8 mouse cellular contexts compared by ENCODE assay signal in genomic region chr5:125390906-125391477, GRCm38 (mm10). TPM values are rescaled to one million over a fixed set of nuclear protein-coding genes. Genes with fewer than 3 reads are reported as not detected.
DNase-seq lines count a peak whose midpoint lies in the region; ATAC-seq lines count a peak whose summit lies in the region.

No protein-coding gene starts in this region.

- H3K4me1 ChIP-seq in heart, embryonic 12.5 days (replicated peaks): peaks cover 36% of the 10 kb centered on the region
- H3K4me1 ChIP-seq in midbrain, embryonic 11.5 days (ENCODE audit: control insufficient read depth, insufficient read depth, low read length): peaks cover 37% of the 10 kb centered on the region
- peaks cover 40% of the 10 kb centered on the region for H3K4me1 ChIP-seq in midbrain, embryonic 14.5 days (ENCODE audit: control insufficient read depth, insufficient read depth, low read length)
- H3K4me1 ChIP-seq in intestine, embryonic 16.5 days (ENCODE audit: control insufficient read depth, insufficient read depth, low read length): peaks cover 29% of the 10 kb centered on the region

- no peak overlapping the region for H3K4me2 ChIP-seq in heart, embryonic 12.5 days
- H3K4me2 ChIP-seq in midbrain, embryonic 11.5 days: no peak overlapping the region
- H3K4me2 ChIP-seq in midbrain, embryonic 14.5 days (ENCODE audit: low read length): no peak overlapping the region
- no peak overlapping the region for H3K4me2 ChIP-seq in intestine, embryonic 16.5 days (ENCODE audit: low read depth, low read length)

- no peak for DNase-seq in heart, adult 11 months
- DNase-seq in midbrain, embryonic 11.5 days (ENCODE audit: low spot score, missing footprints): peak; percentile 81
- no peak for DNase-seq in midbrain, embryonic 14.5 days
- peak; percentile 15 for DNase-seq in splenic B cell, adult 2 months (ENCODE audit: low read depth, low spot score)
- DNase-seq in yolk sac, embryonic 10.5 days (ENCODE audit: low spot score): no peak

- H3K9ac ChIP-seq in heart, embryonic 12.5 days: no peak overlapping the region
- H3K9ac ChIP-seq in midbrain, embryonic 11.5 days (ENCODE audit: low read length): no peak overlapping the region
- no peak overlapping the region for H3K9ac ChIP-seq in midbrain, embryonic 14.5 days (replicated peaks; ENCODE audit: low read length)
- H3K9ac ChIP-seq in intestine, embryonic 16.5 days (ENCODE audit: low read depth, low read length): 0 out of 2 replicates have a peak overlapping the region, but pooled peaks have one; percentile 19

- H3K27ac ChIP-seq in heart, embryonic 12.5 days (ENCODE audit: poor library complexity, severe bottlenecking): peak overlapping the region; percentile 100
- no peak overlapping the region for H3K27ac ChIP-seq in midbrain, embryonic 11.5 days (ENCODE audit: low read depth, low read length)
- H3K27ac ChIP-seq in midbrain, embryonic 14.5 days (replicated peaks; ENCODE audit: low read depth, low read length): no peak overlapping the region; the same call in 1 of the 2 replicates
- H3K27ac ChIP-seq in intestine, embryonic 16.5 days (ENCODE audit: low read length): peak overlapping the region; percentile 99

- H3K4me3 ChIP-seq in heart, embryonic 12.5 days: no peak overlapping the region
- H3K4me3 ChIP-seq in midbrain, embryonic 11.5 days (ENCODE audit: low read depth, low read length): no peak overlapping the region
- H3K4me3 ChIP-seq in midbrain, embryonic 14.5 days (replicated peaks; ENCODE audit: low read depth, low read length): no peak overlapping the region
- H3K4me3 ChIP-seq in intestine, embryonic 16.5 days (ENCODE audit: low read length): no peak overlapping the region

- H3K9me3 ChIP-seq in heart, embryonic 12.5 days (replicated peaks): no peaks in the 10 kb centered on the region
- H3K9me3 ChIP-seq in midbrain, embryonic 11.5 days (ENCODE audit: control insufficient read depth, low read length): no peaks in the 10 kb centered on the region
- no peaks in the 10 kb centered on the region for H3K9me3 ChIP-seq in midbrain, embryonic 14.5 days (ENCODE audit: control insufficient read depth, low read length)
- H3K9me3 ChIP-seq in intestine, embryonic 16.5 days (ENCODE audit: control insufficient read depth, low read length): no peaks in the 10 kb centered on the region

- H3K36me3 ChIP-seq in heart, embryonic 12.5 days: peaks cover under 1% of the 10 kb centered on the region
- H3K36me3 ChIP-seq in midbrain, embryonic 11.5 days (ENCODE audit: control insufficient read depth, insufficient read depth, low read length): peaks cover under 1% of the 10 kb centered on the region; the same call in 1 of the 2 replicates
- H3K36me3 ChIP-seq in midbrain, embryonic 14.5 days (ENCODE audit: control insufficient read depth, insufficient read depth, low read length): peaks cover under 1% of the 10 kb centered on the region
- no peaks in the 10 kb centered on the region for H3K36me3 ChIP-seq in intestine, embryonic 16.5 days (ENCODE audit: control insufficient read depth, insufficient read depth, low read length)
- peaks cover 4% of the 10 kb centered on the region; the same call in 1 of the 2 replicates for H3K36me3 ChIP-seq in splenic B cell, adult 2 months (ENCODE audit: control insufficient read depth, insufficient read depth, low read length, poor library complexity, severe bottlenecking)

- 93% methylated on average over 3 of the region's 3 CpGs for WGBS in heart, embryonic 12.5 days
- WGBS in midbrain, embryonic 11.5 days: 92% methylated on average over 3 of the region's 3 CpGs
- WGBS in midbrain, embryonic 14.5 days: 97% methylated on average over 3 of the region's 3 CpGs
- WGBS in intestine, embryonic 16.5 days: 88% methylated on average over 3 of the region's 3 CpGs

- ATAC-seq in heart, embryonic 12.5 days (ENCODE audit: insufficient number of reproducible peaks, low FRiP score): no peak
- ATAC-seq in midbrain, embryonic 11.5 days (ENCODE audit: low FRiP score): no peak
- no peak for ATAC-seq in midbrain, embryonic 14.5 days (ENCODE audit: low FRiP score, low TSS enrichment)
- no peak for ATAC-seq in intestine, embryonic 16.5 days
- ATAC-seq in erythroblast, adult 5-6 weeks (replicated peaks; ENCODE audit: low FRiP score, poor library complexity, severe bottlenecking): no peak

- H3K27me3 ChIP-seq in heart, embryonic 12.5 days (replicated peaks): no peaks in the 10 kb centered on the region
- no peaks in the 10 kb centered on the region for H3K27me3 ChIP-seq in midbrain, embryonic 11.5 days (ENCODE audit: control insufficient read depth, insufficient read depth, low read length)
- H3K27me3 ChIP-seq in midbrain, embryonic 14.5 days (ENCODE audit: control insufficient read depth, insufficient read depth, low read length): no peaks in the 10 kb centered on the region
- no peaks in the 10 kb centered on the region for H3K27me3 ChIP-seq in intestine, embryonic 16.5 days (replicated peaks; ENCODE audit: control insufficient read depth, insufficient read depth, low read length)
- H3K27me3 ChIP-seq in splenic B cell, adult 2 months (ENCODE audit: control insufficient read depth, insufficient read depth, low read length, poor library complexity, severe bottlenecking): no peaks in the 10 kb centered on the region

RNA-seq across cellular contexts. Expression of gene Ubc, which starts 1.0 kb away (rescaled TPM):
- polyA plus RNA-seq in heart, embryonic 12.5 days (2016; fragmentation: Nextera tagmentation; extraction: Ambion mirVana): 840 and 852 TPM in 2 replicates
- 1,030 and 1,101 TPM in 2 replicates for polyA plus RNA-seq in midbrain, embryonic 11.5 days (2014; fragmentation: Nextera tagmentation; extraction: Ambion mirVana)
- 1,251 and 1,332 TPM in 2 replicates for polyA plus RNA-seq in midbrain, embryonic 14.5 days (2014; fragmentation: Nextera tagmentation; extraction: Ambion mirVana)
- 897 and 920 TPM in 2 replicates for polyA plus RNA-seq in intestine, embryonic 16.5 days (2015; fragmentation: Nextera tagmentation; extraction: Ambion mirVana)
- total RNA-seq in erythroblast, adult 5-6 weeks (2015; ENCODE audit: low replicate concordance): 74.2 and 81.7 TPM in 2 replicates
- 106 and 132 TPM in 2 replicates for total RNA-seq in erythroblast, adult 5-6 weeks (2017; ENCODE audit: low replicate concordance)

RNA-seq across cellular contexts. Expression of gene Gm10382, which starts 1.9 kb away (rescaled TPM):
- 0.28 and 0.67 TPM in 2 replicates for polyA plus RNA-seq in heart, embryonic 12.5 days (2016; fragmentation: Nextera tagmentation; extraction: Ambion mirVana)
- polyA plus RNA-seq in midbrain, embryonic 11.5 days (2014; fragmentation: Nextera tagmentation; extraction: Ambion mirVana): 0.12 and 0.29 TPM in 2 replicates
- 0.42 and 0.58 TPM in 2 replicates for polyA plus RNA-seq in midbrain, embryonic 14.5 days (2014; fragmentation: Nextera tagmentation; extraction: Ambion mirVana)
- 0.18 and 0.24 TPM in 2 replicates for polyA plus RNA-seq in intestine, embryonic 16.5 days (2015; fragmentation: Nextera tagmentation; extraction: Ambion mirVana)
- not detected in 2 replicates for total RNA-seq in erythroblast, adult 5-6 weeks (2015; ENCODE audit: low replicate concordance)
- 0.43 TPM in 1 of 2 replicates, not detected in the other for total RNA-seq in erythroblast, adult 5-6 weeks (2017; ENCODE audit: low replicate concordance)

RNA-seq across cellular contexts. Expression of gene Dhx37, which starts 42.9 kb away (rescaled TPM):
- 11.0 and 11.4 TPM in 2 replicates for polyA plus RNA-seq in heart, embryonic 12.5 days (2016; fragmentation: Nextera tagmentation; extraction: Ambion mirVana)
- polyA plus RNA-seq in midbrain, embryonic 11.5 days (2014; fragmentation: Nextera tagmentation; extraction: Ambion mirVana): 9.2 and 9.9 TPM in 2 replicates
- polyA plus RNA-seq in midbrain, embryonic 14.5 days (2014; fragmentation: Nextera tagmentation; extraction: Ambion mirVana): 8.5 and 9.8 TPM in 2 replicates
- polyA plus RNA-seq in intestine, embryonic 16.5 days (2015; fragmentation: Nextera tagmentation; extraction: Ambion mirVana): 8.3 and 10.2 TPM in 2 replicates
- total RNA-seq in erythroblast, adult 5-6 weeks (2015; ENCODE audit: low replicate concordance): 1.2 and 17.8 TPM in 2 replicates
- total RNA-seq in erythroblast, adult 5-6 weeks (2017; ENCODE audit: low replicate concordance): 6.1 and 6.5 TPM in 2 replicates

RNA-seq across cellular contexts. Expression of gene Scarb1, which starts 50.1 kb away (rescaled TPM):
- 74.3 and 75.2 TPM in 2 replicates for polyA plus RNA-seq in heart, embryonic 12.5 days (2016; fragmentation: Nextera tagmentation; extraction: Ambion mirVana)
- polyA plus RNA-seq in midbrain, embryonic 11.5 days (2014; fragmentation: Nextera tagmentation; extraction: Ambion mirVana): 26.0 and 26.5 TPM in 2 replicates
- polyA plus RNA-seq in midbrain, embryonic 14.5 days (2014; fragmentation: Nextera tagmentation; extraction: Ambion mirVana): 22.8 and 26.8 TPM in 2 replicates
- 59.9 and 73.1 TPM in 2 replicates for polyA plus RNA-seq in intestine, embryonic 16.5 days (2015; fragmentation: Nextera tagmentation; extraction: Ambion mirVana)
- total RNA-seq in erythroblast, adult 5-6 weeks (2015; ENCODE audit: low replicate concordance): 20.9 and 28.6 TPM in 2 replicates
- total RNA-seq in erythroblast, adult 5-6 weeks (2017; ENCODE audit: low replicate concordance): 13.5 and 16.6 TPM in 2 replicates

RNA-seq across cellular contexts. Expression of gene Bri3bp, which starts 50.4 kb away (rescaled TPM):
- polyA plus RNA-seq in heart, embryonic 12.5 days (2016; fragmentation: Nextera tagmentation; extraction: Ambion mirVana): 41.8 and 49.3 TPM in 2 replicates
- 28.4 and 29.4 TPM in 2 replicates for polyA plus RNA-seq in midbrain, embryonic 11.5 days (2014; fragmentation: Nextera tagmentation; extraction: Ambion mirVana)
- polyA plus RNA-seq in midbrain, embryonic 14.5 days (2014; fragmentation: Nextera tagmentation; extraction: Ambion mirVana): 26.8 and 37.8 TPM in 2 replicates
- 58.2 and 58.3 TPM in 2 replicates for polyA plus RNA-seq in intestine, embryonic 16.5 days (2015; fragmentation: Nextera tagmentation; extraction: Ambion mirVana)
- total RNA-seq in erythroblast, adult 5-6 weeks (2015; ENCODE audit: low replicate concordance): 10.9 and 13.1 TPM in 2 replicates
- total RNA-seq in erythroblast, adult 5-6 weeks (2017; ENCODE audit: low replicate concordance): 4.7 and 5.3 TPM in 2 replicates

Comparison
In these comparisons a context has a peak if more than half of its experiments do, and no peak if none do; other contexts are left out.
1. DNase-seq: peak in midbrain, embryonic 11.5 days (single experiment) and splenic B cell, adult 2 months (single experiment); none in heart, adult 11 months (single experiment), midbrain, embryonic 14.5 days (single experiment) and yolk sac, embryonic 10.5 days (single experiment).
2. H3K27ac ChIP-seq: peak in heart, embryonic 12.5 days (single experiment) and intestine, embryonic 16.5 days (single experiment); none in midbrain, embryonic 11.5 days (single experiment) and midbrain, embryonic 14.5 days (single experiment).